Mouse (Mus musculus) retina, adult 2 months (tissue): ENCODE results near the gene Tacr2.

ENCODE experiments used
- DNase-seq: peaks from one replicate; pipeline ENCODE4 v3.0.0-alpha.2; 2012; ENCODE audit warnings: low read depth, low spot score

Tacr2 gene

DNA sequence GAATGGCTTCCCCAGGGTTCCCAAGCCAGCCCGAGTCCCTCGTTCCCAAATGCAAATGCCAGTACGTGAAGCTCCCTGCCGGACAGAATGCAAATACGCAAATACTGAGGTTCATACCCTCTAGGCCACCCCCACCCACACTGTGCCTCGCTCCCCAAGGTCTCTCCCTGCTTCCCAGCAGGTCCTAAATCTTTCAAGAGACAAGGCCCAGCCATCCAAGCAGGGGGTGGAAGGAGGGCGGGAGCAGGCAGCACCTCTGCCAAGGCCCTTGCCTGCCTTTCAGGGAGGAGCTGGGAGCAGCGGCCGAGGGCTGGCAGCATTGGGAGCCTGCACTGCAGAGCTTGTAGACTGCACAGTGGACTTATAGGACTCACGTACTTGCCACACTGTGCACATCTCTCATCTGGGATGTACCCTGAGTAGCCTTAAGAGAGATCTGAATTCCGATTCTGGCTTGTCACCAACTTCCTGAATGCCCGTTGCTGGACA lies at the start of gene Tacr2:
Gene Tacr2, plus strand, starts transcription at position 439 of the 489 bp plus-strand sequence.
- no peak for DNase-seq

DNA sequence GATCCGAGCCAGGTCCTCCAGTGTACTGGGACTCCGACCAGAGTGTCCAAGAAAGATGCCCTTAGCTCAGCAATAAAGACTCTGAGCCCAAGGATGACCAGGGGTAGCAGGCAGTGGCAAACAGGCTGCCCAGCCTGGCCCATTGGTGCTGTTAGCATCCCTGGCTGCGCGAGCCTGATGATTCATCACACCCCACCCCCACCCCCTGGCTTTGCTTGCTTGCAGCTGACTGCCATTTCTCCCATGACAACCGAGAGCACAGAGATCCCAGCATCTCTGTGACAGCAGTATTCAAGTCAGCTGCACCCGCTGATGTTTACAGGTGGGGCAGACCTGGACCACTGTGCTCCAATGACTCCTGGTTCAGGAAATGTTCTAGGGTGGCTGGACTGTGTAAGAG lies 49.7 kb upstream of the Tacr2 start:
- no peak for DNase-seq

DNA sequence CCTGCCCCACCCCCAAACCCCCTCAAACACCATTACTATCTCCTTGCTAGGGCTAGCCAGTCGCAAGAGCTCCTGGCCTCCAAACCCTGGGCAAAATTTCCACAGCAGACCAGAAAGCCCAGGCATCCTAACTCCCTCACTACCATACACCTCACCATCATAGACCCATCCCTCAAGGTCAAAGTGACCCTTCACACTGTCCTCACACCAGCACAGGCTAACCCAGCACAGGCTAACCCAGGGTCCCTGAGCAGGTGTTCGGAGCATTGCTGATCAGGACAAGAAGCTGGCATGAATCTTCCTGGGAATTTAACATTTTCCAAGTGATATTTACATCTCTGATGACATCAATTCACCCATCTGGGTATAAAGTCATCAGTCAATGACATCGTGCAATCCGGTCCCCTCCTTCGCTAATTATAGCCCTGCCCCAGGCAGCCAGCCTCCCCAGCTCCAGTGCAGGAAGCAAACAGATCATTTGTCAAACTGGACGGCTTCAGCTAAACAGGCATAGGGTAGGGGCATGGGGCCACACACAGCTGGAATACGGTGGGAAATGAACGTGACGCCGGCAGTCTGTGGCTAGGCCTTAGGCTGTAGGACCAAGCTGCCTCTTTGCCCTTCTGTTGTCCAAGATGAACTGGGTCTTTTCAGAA lies 43.9 kb upstream of the Tacr2 start:
- no peak for DNase-seq

DNA sequence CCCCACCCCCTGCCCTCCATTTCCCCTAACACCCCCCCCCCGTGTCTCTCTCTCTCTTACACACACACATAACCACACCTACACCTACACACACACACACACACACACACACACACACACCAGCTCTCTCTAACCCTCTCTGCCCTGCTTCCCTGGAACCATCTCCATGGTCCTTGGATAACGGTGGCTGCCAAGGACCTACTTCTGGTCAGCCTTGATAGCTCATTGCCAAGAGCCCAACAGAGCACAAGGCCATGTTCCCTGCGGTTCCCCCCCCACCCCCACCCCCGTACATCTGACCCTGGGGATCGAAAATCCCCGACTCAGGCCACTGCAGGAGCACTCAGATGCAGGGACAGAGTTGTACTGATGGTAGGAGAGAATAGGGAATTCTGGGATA lies 40.9 kb upstream of the Tacr2 start:
- DNase-seq = no peak

DNA sequence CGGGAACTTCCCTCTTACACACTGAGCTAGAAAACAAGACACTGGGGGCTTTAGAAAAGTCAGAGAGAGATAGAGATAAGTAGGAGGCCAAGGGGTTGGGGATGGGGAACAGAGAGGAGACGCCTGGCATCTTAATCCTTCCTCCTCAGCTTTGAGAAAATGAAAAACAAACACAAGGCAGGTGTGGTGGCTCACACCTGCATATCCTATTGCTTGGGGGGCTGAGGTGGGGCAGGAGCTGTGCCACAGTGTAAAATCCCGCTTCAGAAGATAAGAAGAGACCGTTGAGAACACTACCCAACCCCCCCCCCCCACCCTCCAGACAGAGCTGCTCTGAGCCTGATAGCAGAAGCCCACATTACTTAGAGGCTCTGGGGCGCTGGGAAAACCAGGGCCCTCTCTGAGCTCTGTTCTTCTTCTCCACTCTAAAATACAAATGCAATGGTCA lies 37.0 kb upstream of the Tacr2 start:
- DNase-seq = no peak

DNA sequence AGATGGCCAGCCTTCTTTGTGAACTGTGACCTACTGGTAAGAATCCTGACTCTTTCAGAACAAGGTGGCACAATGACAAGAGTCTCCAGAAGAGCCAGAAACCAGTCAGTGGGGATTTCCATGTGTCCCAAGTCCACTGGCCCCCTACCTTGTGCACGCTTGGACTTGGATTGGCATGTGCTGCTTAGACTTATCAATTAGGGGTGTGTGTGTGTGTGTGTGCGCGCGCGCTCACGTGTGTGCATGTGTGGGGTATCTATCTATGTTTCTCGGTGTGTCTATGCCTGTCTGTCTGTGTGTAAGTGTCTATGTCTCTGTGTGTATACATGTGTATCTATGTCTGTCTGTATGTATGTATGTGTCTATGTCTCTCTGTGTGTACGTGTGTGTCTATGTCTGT lies 36.6 kb upstream of the Tacr2 start:
- DNase-seq = no peak

DNA sequence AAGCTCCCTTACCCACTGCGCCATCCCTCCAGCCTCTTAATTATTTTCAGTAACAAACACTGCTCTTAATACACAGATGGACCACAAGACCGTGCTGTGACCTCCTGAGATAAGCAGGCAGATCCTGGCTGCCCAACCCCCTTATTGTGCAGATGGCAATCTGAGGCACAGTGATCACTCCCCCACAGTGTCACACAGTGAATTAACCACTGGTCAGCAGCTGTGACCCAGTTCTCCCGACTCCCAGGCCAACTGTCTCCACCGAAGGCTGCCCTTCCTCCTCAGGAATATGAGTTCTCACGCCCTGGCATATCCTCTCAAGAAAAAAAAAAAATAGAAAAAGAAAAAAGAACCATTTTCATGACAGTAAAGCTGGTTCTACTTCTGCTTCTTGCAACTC lies 35.6 kb upstream of the Tacr2 start:
- peak; percentile 55 for DNase-seq

DNA sequence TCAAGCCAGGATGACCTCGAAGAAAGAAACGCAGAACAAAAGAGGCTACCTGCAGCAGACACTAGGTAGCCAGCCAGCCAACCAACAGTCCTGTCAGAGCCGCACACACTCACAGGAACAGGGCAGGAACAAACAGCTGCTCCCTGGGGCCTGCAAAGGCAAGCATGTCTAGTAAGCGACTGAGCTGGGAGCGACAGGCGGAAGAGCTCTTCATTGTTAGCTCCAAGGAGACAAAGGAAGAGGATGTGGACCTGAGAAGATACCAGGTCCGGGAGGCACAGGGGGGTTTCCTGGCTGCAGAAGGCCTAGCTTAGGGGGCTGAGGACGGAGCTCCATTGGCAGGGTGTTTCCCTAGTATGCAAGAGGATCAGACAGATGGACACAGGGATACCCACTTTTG lies 35.0 kb upstream of the Tacr2 start:
- DNase-seq = no peak

DNA sequence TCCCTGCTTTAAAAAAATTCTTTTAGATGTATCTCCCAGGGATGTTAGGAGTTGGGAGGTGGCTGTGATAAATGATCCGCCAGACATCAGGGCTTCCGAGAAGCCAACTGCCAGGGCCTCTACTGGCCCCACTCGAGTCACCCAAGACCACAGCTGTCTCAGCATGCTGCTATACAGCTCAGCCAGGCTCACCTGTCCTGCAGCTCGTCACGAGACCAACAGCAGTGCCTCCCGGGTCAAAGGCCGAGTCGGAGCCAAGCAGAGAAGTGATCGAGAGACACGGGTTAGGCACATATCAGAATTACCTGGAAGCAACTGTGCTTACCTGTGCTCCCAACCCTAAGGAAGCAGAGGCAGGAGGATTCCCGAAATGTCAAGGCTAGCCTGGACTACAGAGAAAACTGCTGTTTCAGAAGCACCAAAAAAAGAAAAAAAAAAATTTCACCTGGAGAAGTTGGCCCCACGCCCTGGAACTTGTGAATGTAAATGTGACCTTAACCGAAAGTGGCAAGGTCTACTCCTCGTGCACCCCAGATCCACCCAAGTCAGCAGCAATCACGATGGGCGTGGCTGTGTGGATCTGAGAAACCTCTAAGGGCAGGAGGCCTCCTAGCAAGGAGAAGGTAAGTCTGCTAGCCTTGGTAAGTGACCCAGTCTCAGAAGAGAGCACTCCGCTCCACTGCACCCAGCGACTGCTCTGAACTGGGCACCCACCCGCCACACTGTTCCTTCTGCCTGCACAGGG lies 34.0 kb upstream of the Tacr2 start:
- DNase-seq = no peak

DNA sequence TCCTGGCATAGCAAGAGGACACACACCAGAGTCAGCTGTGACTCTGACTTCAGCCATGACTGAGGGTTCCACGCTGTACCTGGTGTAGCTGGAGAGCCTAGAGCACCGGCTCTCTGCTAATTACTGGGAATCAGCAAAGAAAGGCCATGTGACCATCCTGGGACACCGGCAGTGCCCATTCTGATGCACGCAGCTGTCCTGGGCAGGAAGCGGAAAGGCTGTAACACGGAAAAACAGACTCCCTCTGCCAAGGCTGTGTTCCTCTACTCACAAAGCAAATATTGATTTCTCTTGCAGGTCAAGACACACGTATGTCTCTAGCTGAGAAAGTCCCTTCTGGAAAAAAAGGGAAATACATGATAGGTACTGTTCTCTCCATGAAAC lies 33.5 kb upstream of the Tacr2 start:
- no peak for DNase-seq

DNA sequence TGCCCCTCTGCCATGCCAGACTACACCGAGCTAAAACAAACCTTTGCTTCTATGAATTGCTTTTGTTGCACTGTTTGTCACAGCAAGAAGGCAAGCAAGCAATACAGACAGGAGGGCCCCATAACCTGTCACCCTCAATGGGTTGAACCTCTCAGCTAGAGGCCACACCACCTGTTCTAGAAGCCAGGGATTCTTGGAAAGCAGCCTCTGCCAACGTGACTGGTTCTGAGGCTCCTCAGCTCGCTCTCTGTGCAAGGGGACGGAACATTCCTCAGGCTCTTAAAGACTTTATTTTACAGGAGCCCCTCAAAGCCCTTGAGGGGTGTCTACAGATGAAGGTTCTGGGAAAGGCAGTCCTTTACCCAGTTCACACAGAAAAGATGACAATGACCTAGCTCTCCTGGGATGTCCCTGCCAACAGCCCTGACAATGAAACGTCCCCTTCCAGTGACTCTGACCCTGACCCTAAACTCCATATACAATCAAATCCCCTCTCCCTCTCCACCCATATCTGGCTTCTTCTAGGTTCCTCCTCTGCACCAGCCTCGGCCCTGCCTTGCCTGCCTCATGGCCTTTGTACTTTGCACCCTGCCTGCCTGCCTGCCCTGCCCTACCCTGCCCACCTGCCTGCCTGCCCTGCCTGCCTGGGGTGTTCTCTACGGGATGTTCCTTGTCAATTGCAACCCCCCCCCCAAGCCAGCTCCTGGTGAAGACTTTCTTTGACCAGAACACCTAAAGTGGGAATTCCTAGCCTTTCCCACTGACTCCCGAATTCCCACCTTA lies 31.3 kb upstream of the Tacr2 start:
- no peak for DNase-seq

DNA sequence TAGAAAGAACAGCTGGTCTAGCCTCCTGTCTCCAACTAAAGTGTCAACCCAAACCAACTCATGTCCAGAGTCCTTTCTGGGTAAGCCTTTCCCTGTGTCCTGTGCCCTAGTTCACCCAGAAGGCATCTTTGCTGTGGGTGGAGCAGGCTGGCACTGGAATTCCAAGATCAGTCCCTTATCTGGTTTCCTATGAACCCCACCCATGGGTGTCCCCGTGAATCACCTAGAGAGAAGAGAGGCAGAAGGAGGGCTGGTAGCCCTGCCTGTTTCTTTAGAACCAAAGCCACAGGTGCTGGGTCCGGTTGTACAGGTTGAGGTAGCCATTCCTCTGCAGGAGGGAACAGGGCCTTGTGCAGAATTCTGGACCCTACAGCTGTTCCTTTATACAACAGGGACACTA lies 30.6 kb upstream of the Tacr2 start:
- no peak for DNase-seq

DNA sequence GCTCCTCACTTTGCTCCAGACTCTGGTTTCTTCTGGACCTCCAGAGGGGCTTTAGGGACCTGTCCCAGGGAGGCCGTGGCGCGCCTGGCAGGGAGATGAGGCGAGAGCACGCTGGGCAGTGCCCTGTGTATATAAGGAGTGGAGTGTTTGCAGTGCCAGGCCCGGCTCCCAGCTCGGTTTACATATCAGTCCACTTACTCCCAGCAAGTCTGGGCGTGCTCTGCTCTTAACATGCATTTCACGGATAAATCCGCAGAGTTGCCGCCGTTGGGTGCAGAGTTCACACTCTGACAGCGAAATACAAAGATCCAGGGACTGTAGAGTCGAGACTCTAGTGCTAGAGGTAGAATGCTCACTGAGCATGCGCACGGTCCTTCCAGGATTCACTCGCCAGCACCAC lies 29.5 kb upstream of the Tacr2 start:
- DNase-seq = no peak

DNA sequence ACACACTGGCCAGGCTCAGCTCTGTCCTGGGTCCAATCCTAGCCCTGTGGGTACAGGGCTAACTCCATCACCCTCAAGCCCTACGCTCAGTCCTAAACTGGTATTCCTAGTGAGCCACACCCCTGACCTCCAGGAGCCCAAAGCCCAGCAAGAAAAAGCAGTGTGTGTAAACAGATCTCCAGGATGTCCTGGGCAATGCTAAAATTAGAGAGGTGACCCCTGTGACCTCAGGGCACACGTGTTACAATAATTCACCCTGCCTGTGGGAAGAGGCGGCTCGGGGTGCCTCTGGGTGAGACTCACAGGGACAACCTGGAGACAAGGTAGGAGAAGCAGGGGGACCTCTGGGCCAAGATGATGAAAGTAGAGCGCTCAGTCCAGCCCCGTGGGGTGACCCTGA lies 28.0 kb upstream of the Tacr2 start:
- DNase-seq = no peak

DNA sequence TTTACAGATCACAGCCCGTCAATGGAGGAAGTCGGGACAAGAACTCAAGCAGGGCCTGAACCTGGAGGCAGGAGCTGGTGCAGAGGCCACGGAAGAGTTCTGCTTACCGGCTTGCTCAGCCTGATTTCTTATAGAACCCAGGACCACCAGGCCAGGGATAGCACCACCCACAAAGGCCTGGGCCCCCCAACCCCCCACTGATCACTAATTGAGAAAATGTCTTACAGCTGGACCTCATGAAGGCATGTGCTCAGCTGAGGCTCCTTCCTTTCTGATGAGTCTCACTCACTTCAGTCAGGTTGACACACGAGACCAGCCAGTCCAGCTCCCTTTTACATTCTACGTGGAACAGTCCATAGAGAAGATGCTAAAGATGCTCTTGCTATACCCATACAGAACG lies 26.4 kb upstream of the Tacr2 start:
- no peak for DNase-seq

DNA sequence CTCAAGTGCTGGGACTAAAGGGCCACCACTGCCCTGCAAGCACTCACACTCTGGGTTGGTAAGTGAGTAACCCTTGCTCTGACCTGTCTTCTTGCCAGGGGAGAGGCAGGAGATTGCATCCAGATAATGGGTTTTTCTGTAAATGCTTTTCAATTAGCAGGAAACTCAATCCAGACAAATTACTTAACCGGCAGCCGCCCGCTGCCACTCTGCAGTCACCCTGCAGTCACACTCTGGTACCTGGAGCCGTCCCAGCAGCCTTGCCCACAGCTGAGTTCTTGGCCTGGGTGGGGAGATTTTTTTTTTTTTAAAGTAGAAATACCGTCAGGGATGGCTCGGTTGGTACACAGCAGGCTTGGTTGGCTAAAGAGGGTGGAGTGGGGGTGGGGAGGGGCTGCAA lies 24.1 kb upstream of the Tacr2 start:
- DNase-seq = no peak

DNA sequence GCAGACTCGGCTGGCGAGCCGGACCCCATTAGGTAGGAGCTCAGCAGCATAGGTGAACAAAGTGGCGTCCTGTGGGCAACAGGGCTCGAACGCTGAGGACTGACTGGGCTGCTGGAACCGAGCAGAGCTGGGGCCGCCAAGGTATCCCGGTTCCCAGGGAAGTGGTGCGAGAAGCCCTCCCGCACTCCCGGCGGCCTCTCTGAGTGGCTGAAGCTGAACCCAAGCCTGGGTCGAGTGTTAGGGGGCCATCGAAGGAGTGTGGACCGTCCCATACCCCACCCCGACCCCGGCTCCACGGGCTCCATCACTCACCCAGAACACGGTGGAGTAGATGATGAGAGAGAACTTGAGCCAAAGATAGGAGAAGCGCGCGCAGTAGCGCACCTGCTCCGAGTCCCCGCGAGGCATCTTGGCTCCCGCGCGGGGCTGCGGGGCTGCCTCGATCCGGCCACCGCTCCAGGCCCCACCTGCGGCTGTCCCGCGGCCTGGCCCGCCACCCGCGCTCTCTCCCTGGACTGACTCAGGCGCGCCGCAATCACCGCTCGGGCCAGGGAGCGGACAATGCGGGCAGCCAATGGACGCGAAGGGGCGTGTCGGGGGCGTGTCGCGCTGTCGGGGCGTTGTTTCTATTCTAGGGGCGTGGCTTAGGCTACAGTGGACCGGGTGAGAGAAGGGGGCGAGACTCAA lies 21.4 kb upstream of the Tacr2 start, which contains the start of gene Tspan15:
Gene Tspan15, minus strand, starts transcription at position 544 of the 687 bp plus-strand sequence.
- peak; percentile 79 for DNase-seq

DNA sequence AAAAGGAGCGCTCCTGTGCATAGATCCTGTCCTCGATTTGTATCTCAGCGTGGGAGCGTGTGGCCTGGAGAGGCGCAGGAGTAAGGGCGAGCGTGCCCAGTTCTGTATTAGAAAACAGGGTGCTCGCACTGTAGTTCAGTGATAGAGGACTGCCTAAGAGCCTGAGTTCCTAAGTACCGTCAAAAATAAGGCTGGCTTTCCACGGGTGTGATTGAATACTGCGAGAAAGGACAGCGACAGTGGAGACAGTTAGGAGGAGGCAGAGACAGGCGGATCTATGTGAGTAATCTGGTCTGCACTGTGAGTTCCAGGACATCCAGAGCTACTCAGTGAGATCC lies 20.9 kb upstream of the Tacr2 start:
- DNase-seq = no peak

DNA sequence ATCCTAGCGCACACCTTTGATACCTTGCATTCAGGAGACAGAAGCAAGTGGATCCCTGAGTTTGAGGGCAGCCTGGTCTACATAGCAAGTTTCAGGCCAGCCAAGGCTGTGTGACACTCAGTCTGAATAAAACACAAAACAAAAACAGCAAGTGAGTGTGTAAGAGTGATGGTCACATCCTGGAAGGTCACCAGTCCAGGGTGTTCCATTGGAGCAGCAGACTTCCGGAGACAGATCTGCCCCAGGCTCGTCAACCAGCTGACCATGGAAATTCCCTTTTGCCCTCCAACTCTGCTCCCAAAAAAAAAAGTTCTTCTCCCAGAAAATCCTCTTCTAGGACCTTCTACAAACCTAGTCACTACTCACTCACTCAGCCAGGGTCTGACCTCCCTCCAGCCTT lies 20.4 kb upstream of the Tacr2 start:
- DNase-seq = no peak

DNA sequence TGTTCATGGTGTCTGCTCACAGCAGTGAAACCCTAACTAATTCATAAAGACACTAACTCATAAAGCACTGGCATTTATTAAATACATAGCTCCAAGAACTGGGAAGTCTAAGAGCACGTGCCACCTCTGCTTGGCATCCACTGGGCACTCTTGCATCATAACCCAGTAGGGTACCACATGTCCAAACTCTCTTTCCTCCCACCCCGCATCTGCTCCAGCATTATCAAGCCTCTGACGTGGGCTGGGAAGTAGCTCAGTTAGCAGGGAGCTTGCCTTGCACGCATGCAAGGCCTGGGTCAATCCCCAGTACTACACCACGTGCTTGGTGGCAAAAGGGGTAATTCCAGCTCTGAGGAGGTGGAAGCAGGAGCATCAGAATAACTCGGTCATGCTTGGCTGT lies 16.1 kb upstream of the Tacr2 start:
- DNase-seq = no peak

DNA sequence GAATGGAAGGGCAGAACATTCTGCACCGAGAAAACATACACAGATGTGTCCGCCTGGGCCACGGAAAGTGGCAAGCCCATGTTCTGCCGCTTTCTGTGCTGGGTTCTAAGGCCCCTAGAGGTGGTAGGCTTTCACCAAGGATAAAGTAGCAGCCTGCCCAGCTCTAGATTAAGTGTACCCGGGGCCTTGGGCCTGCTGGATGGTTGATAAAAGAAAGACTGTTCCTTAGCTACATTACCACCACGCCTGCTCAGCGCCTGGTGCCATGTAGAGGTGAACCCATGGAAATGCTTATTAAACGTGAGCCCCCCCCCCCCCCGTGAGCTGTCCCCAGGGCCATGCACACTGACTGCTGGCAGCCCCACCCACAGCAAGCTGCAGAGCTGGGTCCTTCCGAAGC lies 15.0 kb upstream of the Tacr2 start:
- DNase-seq = no peak

DNA sequence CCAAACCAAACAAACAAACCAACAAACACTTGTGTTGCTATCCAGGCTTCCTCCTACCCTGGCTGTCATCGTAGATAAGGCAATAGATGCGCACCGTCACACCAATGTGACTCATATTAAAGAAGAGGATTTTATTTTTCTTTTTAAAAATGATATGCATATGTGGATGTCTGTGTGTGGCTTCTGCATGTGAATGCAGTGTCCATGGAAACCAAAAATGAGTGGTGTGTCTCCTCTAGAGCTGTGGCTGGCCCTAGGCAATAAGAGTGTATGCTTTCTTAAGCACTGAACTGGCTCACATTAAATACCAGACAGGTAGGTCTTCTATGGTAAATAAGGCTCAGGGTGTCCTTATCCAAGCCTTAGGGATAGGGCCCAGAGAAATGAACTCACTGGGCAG lies 13.6 kb upstream of the Tacr2 start:
- no peak for DNase-seq
